Mouse (Mus musculus) testis, adult 2 months (tissue): ENCODE results near the gene Frmd4a.

Source experiments
- CTCF ChIP-seq: fragments of 200-500 bp; IDR thresholded peaks from 2 replicates; pipeline ENCODE4 v1.5.1; 2012; ENCODE audit warnings: low read depth, mild to moderate bottlenecking, inconsistent platforms, low read length, moderate library complexity; ENCODE audit not compliant: control insufficient read depth, insufficient read depth, insufficient replicate concordance
- POLR2A ChIP-seq: fragments of 200-500 bp; IDR thresholded peaks from 2 replicates; pipeline ENCODE4 v1.6.1; 2012; ENCODE audit warnings: low read depth, mild to moderate bottlenecking, inconsistent platforms, low read length, moderate library complexity; ENCODE audit not compliant: control insufficient read depth

DNA sequence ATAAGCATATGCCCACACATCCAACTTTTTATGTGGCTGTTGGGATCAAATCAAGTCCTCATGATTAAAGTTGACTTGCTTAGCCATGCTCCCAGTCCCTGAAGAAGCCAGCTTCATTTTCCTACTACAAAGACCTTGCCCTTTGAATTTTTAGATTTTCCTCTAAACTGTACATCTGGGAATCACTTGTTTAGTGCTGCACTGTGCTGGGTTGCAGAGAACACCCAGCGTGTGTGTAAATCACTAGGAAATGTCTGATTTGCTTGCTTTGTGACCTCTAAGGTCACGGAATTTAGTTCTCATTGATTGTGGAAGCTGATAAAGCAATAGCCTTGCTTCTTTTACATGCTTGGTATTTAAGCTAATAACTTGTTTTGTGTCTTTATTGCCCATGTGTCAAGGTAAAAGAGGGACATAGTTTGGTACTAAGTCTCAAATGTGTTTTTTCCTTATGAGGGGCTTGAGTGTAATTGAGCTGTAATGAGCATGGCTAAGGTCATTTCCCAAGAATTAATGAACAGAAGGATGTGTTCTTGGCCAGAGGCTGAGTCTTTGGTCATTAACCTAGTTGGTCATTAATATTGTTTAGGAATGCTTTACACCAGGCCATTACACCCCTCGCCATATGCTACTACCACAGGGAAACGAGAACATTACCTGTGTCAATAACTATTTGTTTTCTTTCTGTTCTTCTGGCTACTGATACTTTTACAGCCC, 11.7 kb downstream of the Frmd4a start:
- TF ChIP-seq CTCF (no peak), POLR2A (no peak)
